Comparison of ENCODE assay signal across 8 mouse cellular contexts in the genomic region with DNA sequence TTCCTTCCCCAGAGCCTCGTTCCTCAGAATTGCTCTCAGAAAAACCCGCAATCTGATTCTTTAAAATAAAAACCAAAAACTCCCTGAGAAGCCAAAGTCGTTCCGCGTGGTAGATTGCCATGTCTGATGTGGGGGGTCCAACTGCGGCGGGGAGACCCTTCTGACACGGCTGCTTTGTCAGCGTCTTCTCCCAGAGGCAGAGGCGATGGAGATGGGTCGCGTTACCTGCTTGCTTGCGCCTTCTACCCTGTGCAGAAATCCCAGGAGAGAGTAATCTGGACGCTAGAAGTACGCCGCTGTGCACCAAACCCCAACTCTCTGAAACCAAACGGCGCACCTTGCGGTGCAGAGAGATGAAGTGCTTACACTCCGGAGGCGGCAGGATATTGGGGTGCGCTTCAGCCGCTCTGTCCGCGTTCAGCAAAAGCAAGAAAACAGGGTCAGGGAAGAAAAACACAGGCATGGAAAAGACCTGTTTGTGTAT.
DNase-seq lines count a peak whose midpoint lies in the region; ATAC-seq lines count a peak whose summit lies in the region.

No protein-coding gene starts in this region.

- no peak overlapping the region for H3K27ac ChIP-seq in liver, embryonic 11.5 days (ENCODE audit: low read depth, low read length)
- peak overlapping the region; percentile 84 for H3K27ac ChIP-seq in forebrain, embryonic 13.5 days

- no peak for ATAC-seq in liver, embryonic 11.5 days (replicated peaks; ENCODE audit: low FRiP score)
- no peak for ATAC-seq in forebrain, embryonic 13.5 days

- H3K4me2 ChIP-seq in liver, embryonic 11.5 days = peak overlapping the region; percentile 50
- peak overlapping the region; percentile 71 for H3K4me2 ChIP-seq in forebrain, embryonic 13.5 days

- H3K4me1 ChIP-seq in liver, embryonic 11.5 days (replicated peaks; ENCODE audit: control insufficient read depth, insufficient read depth, low read length) = peaks cover 2% of the 10 kb centered on the region; the same call in 1 of the 2 replicates
- peaks cover 61% of the 10 kb centered on the region for H3K4me1 ChIP-seq in forebrain, embryonic 13.5 days

- no peak for DNase-seq in liver, embryonic 11.5 days (ENCODE audit: low spot score)
- no peak for DNase-seq in liver
- peak; percentile 48 for DNase-seq in kidney, postnatal 10 days
- DNase-seq in right cerebral cortex, postnatal 25 days = peak; percentile 40
- DNase-seq in thymus, postnatal 25 days = no peak
- DNase-seq in urinary bladder, postnatal 10 days (ENCODE audit: low spot score) = no peak
- DNase-seq in left cerebral cortex, adult 18-20 months (ENCODE audit: low spot score in 2 of 2) = no peak

- H3K27me3 ChIP-seq in liver, embryonic 11.5 days (replicated peaks; ENCODE audit: control insufficient read depth, insufficient read depth, low read length) = peaks cover 79% of the 10 kb centered on the region
- H3K27me3 ChIP-seq in forebrain, embryonic 13.5 days = peaks cover 33% of the 10 kb centered on the region

- no peaks in the 10 kb centered on the region for H3K36me3 ChIP-seq in liver, embryonic 11.5 days (ENCODE audit: control insufficient read depth, insufficient read depth, low read length)
- no peaks in the 10 kb centered on the region for H3K36me3 ChIP-seq in forebrain, embryonic 13.5 days (ENCODE audit: poor library complexity, severe bottlenecking)

- no peaks in the 10 kb centered on the region for H3K9me3 ChIP-seq in liver, embryonic 11.5 days (ENCODE audit: control insufficient read depth, low read length)
- H3K9me3 ChIP-seq in forebrain, embryonic 13.5 days (replicated peaks) = no peaks in the 10 kb centered on the region

- WGBS in liver, embryonic 11.5 days = 3% methylated on average over 25 of the region's 25 CpGs
- 2% methylated on average over 25 of the region's 25 CpGs for WGBS in forebrain, embryonic 13.5 days

- 0 out of 2 replicates have a peak overlapping the region, but pooled peaks have one; percentile 1 for H3K4me3 ChIP-seq in liver, embryonic 11.5 days (ENCODE audit: low read depth, low read length)
- H3K4me3 ChIP-seq in forebrain, embryonic 13.5 days = peak overlapping the region; percentile 38

- H3K9ac ChIP-seq in liver, embryonic 11.5 days (ENCODE audit: low read depth, low read length) = no peak overlapping the region
- H3K9ac ChIP-seq in forebrain, embryonic 13.5 days = peak overlapping the region; percentile 70

Comparison
In these comparisons a context has a peak if more than half of its experiments do, and no peak if none do; other contexts are left out.
1. DNase-seq: peak in kidney, postnatal 10 days (single experiment) and right cerebral cortex, postnatal 25 days (single experiment); none in liver, embryonic 11.5 days (single experiment), liver (single experiment), thymus, postnatal 25 days (single experiment), urinary bladder, postnatal 10 days (single experiment) and left cerebral cortex, adult 18-20 months (0 of 2).